Mouse (Mus musculus) cerebellum, adult 18-20 months (tissue): ENCODE measurements at regions not wholly inside any gene's neighbourhood (a gene's known extent, or its start where the extent isn't known, plus 50 kb on each side); places are given as distances from the start of the nearest gene placed in this dataset.
"Not testable (repeated sequence)": the region's sequence is repeated elsewhere in the genome, so short reads cannot be mapped to it uniquely, and the experiment has no call there.

Experiments used
- DNase-seq, 2 experiments: peaks; one replicate each; pipeline ENCODE4 v3.0.0; 2021

GRCm38 (mm10) chr9:43520931-43521330 is 210.3 kb downstream of the Trim29 start:
- DNase-seq: no peak

GRCm38 (mm10) chr9:43524947-43525565 is 214.4 kb downstream of the Trim29 start:
- no peak for DNase-seq

- DNase-seq: no peak
Measured at GRCm38 (mm10) chr9:43532187-43532586, 211.6 kb upstream of the Nectin1 start.

- DNase-seq: no peak
Measured at GRCm38 (mm10) chr9:43535967-43536366, 207.8 kb upstream of the Nectin1 start.

- DNase-seq: no peak
Measured at GRCm38 (mm10) chr9:43537121-43537520, 206.7 kb upstream of the Nectin1 start.

GRCm38 (mm10) chr9:43540131-43540530 is 203.7 kb upstream of the Nectin1 start:
- DNase-seq: no peak

- no peak for DNase-seq
Measured at GRCm38 (mm10) chr9:43541234-43541633, 202.6 kb upstream of the Nectin1 start.

- DNase-seq: no peak
Measured at GRCm38 (mm10) chr9:43542077-43542654, 201.6 kb upstream of the Nectin1 start.

- peak; percentile 47 to 53 for DNase-seq
Measured at GRCm38 (mm10) chr9:43545081-43545565, 198.7 kb upstream of the Nectin1 start.

- DNase-seq: no peak
Measured at GRCm38 (mm10) chr9:43548883-43549282, 194.9 kb upstream of the Nectin1 start.

- DNase-seq: no peak
Measured at GRCm38 (mm10) chr9:43549293-43549692, 194.5 kb upstream of the Nectin1 start.

GRCm38 (mm10) chr9:43552758-43553157 is 191.0 kb upstream of the Nectin1 start:
- DNase-seq: not testable (repeated sequence)

GRCm38 (mm10) chr9:43562016-43562415 is 181.8 kb upstream of the Nectin1 start:
- DNase-seq: no peak

- no peak for DNase-seq
Measured at GRCm38 (mm10) chr9:43564239-43564906, 179.4 kb upstream of the Nectin1 start.

- DNase-seq: no peak
Measured at GRCm38 (mm10) chr9:43568851-43569250, 174.9 kb upstream of the Nectin1 start.

GRCm38 (mm10) chr9:43571086-43571485 is 172.7 kb upstream of the Nectin1 start:
- DNase-seq: peak; percentile 36 to 40

- no peak for DNase-seq
Measured at GRCm38 (mm10) chr9:43575659-43576058, 168.1 kb upstream of the Nectin1 start.

GRCm38 (mm10) chr9:43580653-43581052 is 163.1 kb upstream of the Nectin1 start:
- no peak for DNase-seq

- DNase-seq: no peak
Measured at GRCm38 (mm10) chr9:43585616-43586015, 158.2 kb upstream of the Nectin1 start.

GRCm38 (mm10) chr9:43593236-43593635 is 150.5 kb upstream of the Nectin1 start:
- no peak for DNase-seq

GRCm38 (mm10) chr9:43594814-43595213 is 149.0 kb upstream of the Nectin1 start:
- no peak for DNase-seq

GRCm38 (mm10) chr9:43595461-43595860 is 148.3 kb upstream of the Nectin1 start:
- DNase-seq: no peak

- DNase-seq: no peak
Measured at GRCm38 (mm10) chr9:43600396-43600795, 143.4 kb upstream of the Nectin1 start.

- DNase-seq: no peak
Measured at GRCm38 (mm10) chr9:43617632-43618031, 126.2 kb upstream of the Nectin1 start.
